Mouse (Mus musculus): Measurements from ENCODE around the gene Ttc33.
"Not testable (repeated sequence)": the region's sequence is repeated elsewhere in the genome, so short reads cannot be mapped to it uniquely, and the experiment has no call there.

Ttc33 gene

GRCm38 (mm10) chr15:5184668-5185330 is 526 bp upstream of the Ttc33 start:
- no peak for DNase-seq (ENCODE audit: low spot score in 2 of 2)

- DNase-seq (ENCODE audit: low spot score in 2 of 2), result no peak
Observed at GRCm38 (mm10) chr15:5186293-5186675, 959 bp downstream of the Ttc33 start.

GRCm38 (mm10) chr15:5187116-5187515 is 1.8 kb downstream of the Ttc33 start:
- no peak for DNase-seq (ENCODE audit: low spot score in 2 of 2)

- no peak for DNase-seq (ENCODE audit: low spot score in 2 of 2)
Observed at GRCm38 (mm10) chr15:5188029-5188428, 2.7 kb downstream of the Ttc33 start.

- DNase-seq (ENCODE audit: low spot score in 2 of 2), result no peak
Observed at GRCm38 (mm10) chr15:5189504-5190093, 4.3 kb downstream of the Ttc33 start.

- DNase-seq (ENCODE audit: low spot score in 2 of 2), result no peak
Observed at GRCm38 (mm10) chr15:5193833-5194232, 8.5 kb downstream of the Ttc33 start.

GRCm38 (mm10) chr15:5194446-5194845 is 9.1 kb downstream of the Ttc33 start:
- DNase-seq (ENCODE audit: low spot score in 2 of 2), result no peak

- DNase-seq (ENCODE audit: low spot score in 2 of 2), result no peak
Observed at GRCm38 (mm10) chr15:5194931-5195330, 9.6 kb downstream of the Ttc33 start.

- DNase-seq (ENCODE audit: low spot score in 2 of 2), result no peak
Observed at GRCm38 (mm10) chr15:5195987-5196514, 10.7 kb downstream of the Ttc33 start.

- DNase-seq (ENCODE audit: low spot score in 2 of 2), result no peak
Observed at GRCm38 (mm10) chr15:5196691-5197090, 11.4 kb downstream of the Ttc33 start.

- no peak for DNase-seq (ENCODE audit: low spot score in 2 of 2)
Observed at GRCm38 (mm10) chr15:5205222-5205621, 19.9 kb downstream of the Ttc33 start.

- DNase-seq (ENCODE audit: low spot score in 2 of 2), result no peak
Observed at GRCm38 (mm10) chr15:5209116-5209515, 23.8 kb downstream of the Ttc33 start.

GRCm38 (mm10) chr15:5220491-5220890 is 35.2 kb downstream of the Ttc33 start:
- no peak for DNase-seq (ENCODE audit: low spot score in 2 of 2)

- not testable (repeated sequence) for DNase-seq (ENCODE audit: low spot score in 2 of 2)
Observed at GRCm38 (mm10) chr15:5230746-5231145, 45.4 kb downstream of the Ttc33 start.

GRCm38 (mm10) chr15:5234659-5235058 is 49.3 kb downstream of the Ttc33 start:
- DNase-seq (ENCODE audit: low spot score in 2 of 2), result no peak

- DNase-seq (ENCODE audit: low spot score in 2 of 2), result no peak
Observed at GRCm38 (mm10) chr15:5235527-5235926, 50.2 kb downstream of the Ttc33 start.

GRCm38 (mm10) chr15:5236538-5236937 is 51.2 kb downstream of the Ttc33 start:
- peak; percentile 54 to 78 for DNase-seq (ENCODE audit: low spot score in 2 of 2)

- DNase-seq (ENCODE audit: low spot score in 2 of 2), result no peak
Observed at GRCm38 (mm10) chr15:5237012-5237660, 51.8 kb downstream of the Ttc33 start.

- DNase-seq (ENCODE audit: low spot score in 2 of 2), result no peak
Observed at GRCm38 (mm10) chr15:5238073-5238472, 52.7 kb downstream of the Ttc33 start.

- DNase-seq (ENCODE audit: low spot score in 2 of 2), result no peak
Observed at GRCm38 (mm10) chr15:5238553-5238952, 53.2 kb downstream of the Ttc33 start.

- no peak for DNase-seq (ENCODE audit: low spot score in 2 of 2)
Observed at GRCm38 (mm10) chr15:5239361-5239760, 54.0 kb downstream of the Ttc33 start.

GRCm38 (mm10) chr15:5239901-5240300 is 54.6 kb downstream of the Ttc33 start:
- DNase-seq (ENCODE audit: low spot score in 2 of 2), result no peak

- no peak for DNase-seq (ENCODE audit: low spot score in 2 of 2)
Observed at GRCm38 (mm10) chr15:5240360-5240759, 55.0 kb downstream of the Ttc33 start.
